ENCODE assay signal across 8 mouse cellular contexts in the genomic region with DNA sequence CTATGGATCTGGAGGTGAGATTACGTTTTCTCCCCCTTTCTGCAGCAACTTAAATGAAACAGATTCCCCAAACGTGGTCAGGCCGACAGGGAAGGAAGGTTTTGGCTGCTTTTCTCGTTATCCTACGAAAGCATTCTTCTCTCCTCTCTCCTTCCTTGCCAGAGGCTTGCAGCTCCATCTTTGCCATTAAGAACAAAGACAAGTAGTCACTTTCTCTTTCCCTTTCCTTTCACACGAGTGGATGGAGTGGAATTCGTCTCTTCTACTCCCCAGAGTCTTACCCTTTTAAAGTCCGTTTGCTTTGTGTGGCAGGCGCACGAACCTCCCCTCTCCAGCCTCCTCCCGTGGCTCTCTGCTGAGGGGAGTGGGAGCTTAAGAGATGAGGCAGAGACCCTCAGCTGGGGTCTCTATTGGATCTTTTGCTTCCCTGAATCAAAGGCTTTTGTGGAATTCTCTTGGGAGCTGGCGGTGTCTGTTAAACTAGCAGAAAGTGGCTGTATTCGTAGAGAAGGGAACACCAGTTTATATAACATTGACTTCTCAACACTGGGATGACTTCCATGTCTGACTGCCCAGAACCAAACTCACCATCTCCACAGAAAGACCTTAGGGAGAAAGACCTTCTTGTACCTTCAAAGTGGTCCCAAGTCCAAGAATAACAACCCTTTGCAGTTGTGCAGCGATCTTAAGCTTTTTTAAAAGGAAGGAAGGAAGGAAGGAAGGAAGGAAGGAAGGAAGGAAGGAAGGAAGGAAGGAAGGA. TPM values are rescaled to one million over a fixed set of nuclear protein-coding genes. Genes with fewer than 3 reads are reported as not detected.
DNase-seq lines count a peak whose midpoint lies in the region; ATAC-seq and TF ChIP-seq lines count a peak whose summit lies in the region.

No protein-coding gene starts in this region.

- peak overlapping the region; percentile 63 for H3K9ac ChIP-seq in hindbrain, embryonic 14.5 days
- H3K9ac ChIP-seq in midbrain, embryonic 16.5 days (ENCODE audit: low read depth, low read length), result peak overlapping the region; percentile 74

- ATAC-seq in hindbrain, embryonic 14.5 days (ENCODE audit: low FRiP score), result no peak
- no peak for ATAC-seq in midbrain, embryonic 16.5 days

- no peak for TF ChIP-seq CTCF in testis, adult 2 months (IDR thresholded peaks at IDR 0.05; ENCODE audit: control insufficient read depth, insufficient read depth, insufficient replicate concordance, low read depth, low read length)

- H3K27ac ChIP-seq in testis, adult 2 months (ENCODE audit: control insufficient read depth, insufficient read depth, low read depth, low read length), result peak overlapping the region; percentile 92
- peak overlapping the region; percentile 70 for H3K27ac ChIP-seq in hindbrain, embryonic 14.5 days
- H3K27ac ChIP-seq in midbrain, embryonic 16.5 days (ENCODE audit: low read length), result peak overlapping the region; percentile 83

- peak overlapping the region; percentile 100 for H3K4me2 ChIP-seq in hindbrain, embryonic 14.5 days (replicated peaks)
- H3K4me2 ChIP-seq in midbrain, embryonic 16.5 days (ENCODE audit: low read length), result peak overlapping the region; percentile 99

- DNase-seq in adrenal gland, adult (ENCODE audit: inconsistent age in 2 of 2, low spot score in 1 of 2), result peak; percentile 43 to 80
- no peak for DNase-seq in adrenal gland, adult 2 months
- DNase-seq in testis, postnatal 14 days (ENCODE audit: low spot score), result no peak
- peak; percentile 47 for DNase-seq in hindbrain, embryonic 14.5 days (ENCODE audit: low spot score)
- no peak for DNase-seq in right cerebral cortex, postnatal 10 days (ENCODE audit: low spot score in 2 of 2)
- no peak for DNase-seq in thymus, postnatal 25 days

- H3K4me3 ChIP-seq in testis, adult 2 months (ENCODE audit: control insufficient read depth, low read depth, low read length), result peak overlapping the region; percentile 86
- H3K4me3 ChIP-seq in hindbrain, embryonic 14.5 days (replicated peaks; ENCODE audit: low read length), result peak overlapping the region; percentile 68
- H3K4me3 ChIP-seq in midbrain, embryonic 16.5 days (ENCODE audit: low read depth, low read length), result peak overlapping the region; percentile 74

- no peaks in the 10 kb centered on the region for H3K27me3 ChIP-seq in testis, adult 2 months (ENCODE audit: control insufficient read depth, insufficient read depth, low read length)
- no peaks in the 10 kb centered on the region; the same call in 1 of the 2 replicates for H3K27me3 ChIP-seq in hindbrain, embryonic 14.5 days (ENCODE audit: control insufficient read depth, insufficient read depth, low read length)
- H3K27me3 ChIP-seq in midbrain, embryonic 16.5 days (ENCODE audit: control insufficient read depth, insufficient read depth, low read depth, low read length), result no peaks in the 10 kb centered on the region

- peaks cover 6% of the 10 kb centered on the region for H3K36me3 ChIP-seq in testis, adult 2 months (ENCODE audit: control insufficient read depth, insufficient read depth, low read length)
- peaks cover 10% of the 10 kb centered on the region; the same call in 1 of the 2 replicates for H3K36me3 ChIP-seq in hindbrain, embryonic 14.5 days (replicated peaks; ENCODE audit: control insufficient read depth, insufficient read depth)
- 0 out of 2 replicates have a peak, but pooled peaks cover 2% of the 10 kb centered on the region for H3K36me3 ChIP-seq in midbrain, embryonic 16.5 days (ENCODE audit: control insufficient read depth, insufficient read depth, low read length)

- WGBS in hindbrain, embryonic 14.5 days, result 5% methylated on average over 14 of the region's 14 CpGs
- 2% methylated on average over 14 of the region's 14 CpGs for WGBS in midbrain, embryonic 16.5 days

- no peaks in the 10 kb centered on the region for H3K9me3 ChIP-seq in hindbrain, embryonic 14.5 days (ENCODE audit: control insufficient read depth, low read length)
- H3K9me3 ChIP-seq in midbrain, embryonic 16.5 days (replicated peaks; ENCODE audit: control insufficient read depth, low read length, poor library complexity, severe bottlenecking), result no peaks in the 10 kb centered on the region

- TF ChIP-seq POLR2A in testis, adult 2 months (IDR thresholded peaks at IDR 0.05; ENCODE audit: control insufficient read depth, low read depth, low read length), result no peak

- H3K4me1 ChIP-seq in testis, adult 2 months (ENCODE audit: control insufficient read depth, insufficient read depth, low read length), result peaks cover 11% of the 10 kb centered on the region
- peaks cover 12% of the 10 kb centered on the region for H3K4me1 ChIP-seq in hindbrain, embryonic 14.5 days (replicated peaks; ENCODE audit: control insufficient read depth, insufficient read depth, low read length)
- peaks cover 12% of the 10 kb centered on the region for H3K4me1 ChIP-seq in midbrain, embryonic 16.5 days (ENCODE audit: control insufficient read depth, insufficient read depth, low read length)

RNA-seq across cellular contexts. Expression of gene Pik3ip1, which starts 1.0 kb away (rescaled TPM):
- total RNA-seq in adrenal gland, adult 2 months (2021), result 10 to 100 TPM in 1 of 2 experiments, 1 to 10 TPM in 1; 8.0 to 14.0 TPM
- polyA plus RNA-seq in adrenal gland, adult 2 months (2012; rRNA removed), result 40.3 and 43.3 TPM in 2 replicates
- polyA plus RNA-seq in testis, adult 2 months (2012; rRNA removed), result 146 and 160 TPM in 2 replicates
- 20.9 and 21.3 TPM in 2 replicates for polyA plus RNA-seq in hindbrain, embryonic 14.5 days (2014; fragmentation: Nextera tagmentation; extraction: Ambion mirVana)
- 22.8 and 29.5 TPM in 2 replicates for polyA plus RNA-seq in midbrain, embryonic 16.5 days (2015; fragmentation: Nextera tagmentation; extraction: Ambion mirVana)

RNA-seq across cellular contexts. Expression of gene Patz1, which starts 42.5 kb away (rescaled TPM):
- 10 to 100 TPM; 19.7 to 30.4 TPM for total RNA-seq in adrenal gland, adult 2 months (2021)
- polyA plus RNA-seq in adrenal gland, adult 2 months (2012; rRNA removed), result 73.0 and 73.9 TPM in 2 replicates
- polyA plus RNA-seq in testis, adult 2 months (2012; rRNA removed), result 4.9 and 5.8 TPM in 2 replicates
- 47.6 and 50.4 TPM in 2 replicates for polyA plus RNA-seq in hindbrain, embryonic 14.5 days (2014; fragmentation: Nextera tagmentation; extraction: Ambion mirVana)
- polyA plus RNA-seq in midbrain, embryonic 16.5 days (2015; fragmentation: Nextera tagmentation; extraction: Ambion mirVana), result 41.6 and 52.0 TPM in 2 replicates

Comparison
In these comparisons a context has a peak if more than half of its experiments do, and no peak if none do; other contexts are left out.
1. DNase-seq: peak in adrenal gland, adult (2 of 2) and hindbrain, embryonic 14.5 days (single experiment); none in adrenal gland, adult 2 months (single experiment), testis, postnatal 14 days (single experiment), right cerebral cortex, postnatal 10 days (0 of 2) and thymus, postnatal 25 days (single experiment).
2. Peak in every context shown above with its lines, with median percentiles within 50 percentile points of each other: H3K27ac ChIP-seq and H3K4me3 ChIP-seq.